Mouse (Mus musculus) heart, adult 2 months (tissue): ENCODE data around the gene Ubqln4. TPM values are rescaled to one million over a fixed set of nuclear protein-coding genes. Genes with fewer than 3 reads are reported as not detected.
A peak's percentile ranks its signal among the peaks of the same experiment; 100 is the strongest.

Experiments used
- DNase-seq, 2 experiments: peaks; one replicate each; pipeline ENCODE4 v3.0.0; 2021
- H3K27ac ChIP-seq: fragments of 200-600 bp; 2 replicates; pipeline ENCODE4 v1.8.1; 2022
- H3K27me3 ChIP-seq: fragments of 200-500 bp; 2 replicates; pipeline ENCODE4 v1.6.1; 2012; ENCODE audit warnings: mild to moderate bottlenecking, low read length, inconsistent platforms, mixed read lengths; ENCODE audit not compliant: control insufficient read depth, insufficient read depth
- H3K36me3 ChIP-seq: fragments of 200-500 bp; 2 replicates; pipeline ENCODE4 v1.6.1; 2012; ENCODE audit warnings: low read length, inconsistent platforms; ENCODE audit not compliant: control insufficient read depth, insufficient read depth
- H3K4me1 ChIP-seq: fragments of 200-500 bp; 2 replicates; pipeline ENCODE4 v1.6.1; 2011; ENCODE audit warnings: low read length; ENCODE audit not compliant: control insufficient read depth, insufficient read depth
- H3K4me3 ChIP-seq: fragments of 200-600 bp; 2 replicates; pipeline ENCODE4 v1.8.1; 2022
- H3K79me2 ChIP-seq: fragments of 200-500 bp; replicated peaks from 2 replicates; pipeline ENCODE4 v1.6.1; 2012; ENCODE audit warnings: mild to moderate bottlenecking, inconsistent platforms, low read length, moderate library complexity, mixed read lengths; ENCODE audit not compliant: control insufficient read depth, insufficient read depth
- H3K9ac ChIP-seq: fragments of 200-500 bp; 2 replicates; pipeline ENCODE4 v1.6.1; 2012; ENCODE audit warnings: low read depth, mild to moderate bottlenecking, control low read depth, inconsistent platforms, low read length, mixed read lengths
- CTCF ChIP-seq: fragments of 200-600 bp; IDR thresholded peaks from 2 replicates; pipeline ENCODE4 v1.8.1; 2022; ENCODE audit warnings: antibody characterized with exemption, mild to moderate bottlenecking, moderate library complexity
- EP300 ChIP-seq: fragments of 200-500 bp; IDR thresholded peaks from 2 replicates; pipeline ENCODE4 v1.6.1; 2011; ENCODE audit warnings: low read depth, low read length, control low read depth; ENCODE audit not compliant: insufficient read depth
- POLR2A ChIP-seq: fragments of 200-500 bp; IDR thresholded peaks from 2 replicates; pipeline ENCODE4 v1.6.1; 2011; ENCODE audit warnings: mild to moderate bottlenecking, low read depth, low read length, control low read depth; ENCODE audit not compliant: insufficient read depth
- WGBS: fragments of 180-500 bp; shearing (Covaris S2); methylation state at CpG from one replicate; pipeline ENCODE4 v1.1.7; 2018; 5-methylcytosine and 5-hydroxymethylcytosine counted together
- intact Hi-C: fragments of 180-260 bp; cut with DNase I; formaldehyde crosslinking; loops from one replicate; pipeline ENCODE4 v1.15.1; 2025
- polyA plus RNA-seq: library from polyadenylated mRNA; depleted of rRNA; stranded (reverse); fragments of >200 nt; gene quantifications from 2 replicates; pipeline ENCODE4 v1.2.3, GENCODE M21; 2012
- total RNA-seq, 2 experiments: library from RNA; stranded (reverse); gene quantifications; 2 replicates each; pipeline ENCODE4 v1.2.3; 2021

Ubqln4 gene
- total and polyA plus RNA-seq, 3 experiments: 69.3 to 76.5 (median 70.1) TPM

DNA sequence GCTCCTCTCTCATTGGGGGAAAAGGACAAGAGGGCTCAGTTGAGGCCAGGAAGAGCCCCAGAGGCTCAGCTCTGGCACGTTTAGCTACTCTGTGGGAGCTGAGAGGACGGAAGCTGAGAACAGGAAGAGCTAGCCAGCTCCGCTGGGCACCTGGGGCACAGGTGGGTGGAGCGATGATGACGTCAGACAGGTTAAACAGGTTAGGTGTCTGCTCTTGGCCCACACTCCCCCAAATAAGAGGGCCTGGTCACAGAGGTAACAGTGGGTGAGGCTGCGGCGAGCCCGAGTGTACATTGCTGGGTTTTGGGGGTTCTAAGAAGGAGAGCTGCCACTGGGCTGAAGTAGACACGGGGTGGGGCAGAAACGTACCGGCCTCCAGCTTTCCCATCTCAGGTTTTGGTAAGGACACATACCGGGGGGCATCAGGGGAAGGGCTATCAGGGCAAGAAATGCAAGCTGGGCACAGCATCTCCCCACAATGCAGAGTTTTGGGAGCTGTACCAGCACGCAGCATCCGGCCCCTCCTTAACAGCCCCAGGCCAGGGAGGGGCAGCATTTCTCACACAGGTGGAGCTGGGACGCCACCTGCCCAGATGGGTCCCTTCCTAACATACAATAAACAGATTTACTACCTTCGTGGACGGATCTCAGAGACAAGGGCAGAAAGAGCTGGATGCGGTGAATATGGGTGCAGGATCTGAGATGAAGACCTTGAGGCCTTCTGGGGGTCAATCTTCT, 5.2 kb upstream of the Ubqln4 start, which contains the start of gene Rab25:
Gene Rab25 (minus strand): TSS at position 121 of the 738 bp plus-strand sequence.
- TF ChIP-seq CTCF (no peak), POLR2A (no peak), EP300 (no peak)
- no peak for DNase-seq
- no peaks in the 10 kb centered on the region for H3K36me3 ChIP-seq
- H3K4me1 ChIP-seq: peaks cover 3% of the 10 kb centered on the region
- H3K27me3 ChIP-seq: no peaks in the 10 kb centered on the region
- H3K27ac ChIP-seq: no peak within 1 kb of the TSS
- H3K9ac ChIP-seq: no peak within 1 kb of the TSS
- no peaks in the 10 kb centered on the region for H3K79me2 ChIP-seq
- 73% methylated on average over 18 of the region's 18 CpGs for WGBS
- H3K4me3 ChIP-seq: no peak within 1 kb of the TSS
- intact Hi-C loops: no loop called here

DNA sequence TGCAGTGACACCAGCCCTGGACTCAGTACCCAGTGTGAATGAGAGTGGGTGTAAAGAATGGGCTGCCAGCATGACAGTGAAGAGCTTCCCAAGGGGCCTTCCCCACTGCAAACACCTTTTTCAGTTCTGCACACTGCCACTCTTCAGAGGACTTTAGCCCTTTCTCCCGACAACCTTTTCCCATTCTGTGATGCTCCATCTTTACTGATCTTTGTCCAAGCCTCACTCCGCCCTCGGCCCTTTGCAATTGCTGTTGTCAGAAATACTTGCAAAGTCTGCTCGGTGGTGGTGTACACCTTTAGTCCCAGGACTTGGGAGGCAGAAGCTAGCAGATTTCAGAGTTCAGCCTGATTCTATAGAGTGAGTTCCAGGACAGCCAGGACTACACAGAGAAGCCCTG, 2.0 kb upstream of the Ubqln4 start:
- Histone ChIP-seq H3K27me3 (no peaks in the 10 kb centered on the region), H3K9ac (no peak overlapping the region), H3K27ac (no peak overlapping the region), H3K79me2 (no peaks in the 10 kb centered on the region), H3K36me3 (no peaks in the 10 kb centered on the region), H3K4me1 (peaks cover 3% of the 10 kb centered on the region), H3K4me3 (peak overlapping the region; percentile 55)
- 81% methylated on average over 4 of the region's 4 CpGs for WGBS
- TF ChIP-seq CTCF (no peak), POLR2A (no peak), EP300 (no peak)
- peak in 1 of 2 experiments; percentile 15 for DNase-seq
- intact Hi-C loops: loop anchor here (10.0 kb wide), 1 partner anchor 623 kb away; the partner anchor contains the start of gene Scamp3

DNA sequence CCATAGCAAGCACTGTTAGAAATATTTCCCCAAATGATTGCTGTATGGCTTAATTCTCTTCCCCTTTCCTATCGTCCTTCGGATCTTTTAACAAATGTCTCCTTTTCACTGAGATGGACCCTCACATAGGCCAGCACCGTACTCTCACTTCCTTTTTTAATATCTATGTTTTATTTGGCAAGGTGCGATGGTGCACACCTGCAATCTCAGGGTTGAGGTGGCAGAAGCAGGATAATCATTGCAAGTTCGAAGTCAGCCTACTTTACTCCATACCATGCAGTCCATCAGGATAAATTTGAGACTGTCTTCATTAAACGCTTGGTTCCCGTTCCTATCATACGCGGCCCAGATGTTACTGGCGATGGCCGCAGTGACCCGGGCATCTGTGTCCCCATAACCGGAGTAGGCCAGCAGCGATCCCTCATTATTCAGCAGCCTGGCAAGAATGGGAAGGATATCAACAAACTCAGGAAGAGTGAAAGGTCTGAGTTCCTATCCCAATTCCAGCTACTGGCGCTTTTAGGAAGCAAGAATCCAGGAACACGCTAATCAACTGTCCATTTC, 1.4 kb upstream of the Ubqln4 start:
- H3K36me3 ChIP-seq: no peaks in the 10 kb centered on the region
- H3K79me2 ChIP-seq: no peaks in the 10 kb centered on the region
- WGBS: 9% methylated on average over 16 of the region's 16 CpGs
- H3K4me3 ChIP-seq: peak overlapping the region; percentile 55
- intact Hi-C loops: loop anchor here (2.0 to 10.0 kb wide), 3 partner anchors 17 to 623 kb away; partner anchors contain the start of gene Scamp3
- H3K27ac ChIP-seq: peak overlapping the region; percentile 97
- TF ChIP-seq EP300: no peak
- H3K4me1 ChIP-seq: peaks cover 3% of the 10 kb centered on the region
- H3K9ac ChIP-seq: peak overlapping the region; percentile 66
- no peak for DNase-seq
- H3K27me3 ChIP-seq: no peaks in the 10 kb centered on the region

DNA sequence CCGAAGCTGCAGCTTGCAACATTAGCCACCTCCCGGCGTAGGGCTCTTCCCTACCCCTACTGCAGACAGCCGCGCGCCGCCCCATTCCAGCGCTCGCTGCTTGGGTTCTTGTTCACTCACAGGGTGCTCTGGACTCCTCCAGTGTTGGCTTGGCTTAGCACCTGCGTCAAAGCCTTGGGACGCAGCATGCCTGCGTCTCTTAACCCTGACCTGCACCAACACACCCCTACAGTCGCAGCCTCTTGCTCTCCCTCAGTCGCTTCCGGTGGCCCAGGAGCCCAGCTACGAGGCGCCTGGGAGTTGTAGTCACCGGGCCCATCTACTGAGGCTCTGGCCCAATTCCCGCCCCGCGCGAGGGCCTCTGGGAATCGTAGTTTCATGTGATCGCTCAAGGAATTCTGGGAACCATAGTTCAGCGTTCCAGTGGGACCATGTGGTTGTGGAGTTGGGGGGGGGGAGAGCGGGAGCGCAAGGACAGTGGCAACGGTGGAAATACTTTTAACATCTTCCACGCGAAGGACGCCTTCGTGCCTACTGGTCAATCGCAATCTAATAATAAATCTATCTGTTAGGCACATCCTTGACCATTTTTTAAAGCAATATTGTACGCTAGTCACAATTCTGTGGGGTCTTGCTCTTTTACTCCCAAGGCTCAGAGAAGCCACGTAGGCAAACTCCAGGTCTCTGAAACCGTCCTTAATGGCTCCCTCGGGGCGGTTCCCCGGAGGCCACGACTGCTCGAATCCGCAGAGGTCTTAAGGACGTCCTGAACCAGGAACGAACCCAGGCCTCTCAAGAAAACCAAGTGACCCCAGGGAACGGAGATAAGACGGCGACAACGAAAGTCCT, 658 bp upstream of the Ubqln4 start, which contains the start of gene Lamtor2:
Gene Lamtor2 (minus strand): TSS at position 399 of the 849 bp plus-strand sequence.
- Histone ChIP-seq H3K36me3 (no peaks in the 10 kb centered on the region), H3K9ac (peak within 1 kb of the TSS; percentile 79), H3K27ac (peak within 1 kb of the TSS; percentile 97), H3K79me2 (no peaks in the 10 kb centered on the region), H3K4me1 (peaks cover 3% of the 10 kb centered on the region), H3K4me3 (peak within 1 kb of the TSS; percentile 55), H3K27me3 (no peaks in the 10 kb centered on the region)
- peak; percentile 97 to 98 for DNase-seq
- TF ChIP-seq EP300 (peak; percentile 51; the same call in 1 of the 2 replicates), CTCF (no peak), POLR2A (peak; percentile 96)
- WGBS: under 1% methylated on average over 48 of the region's 48 CpGs
- intact Hi-C loops: loop anchor here (2.0 to 10.0 kb wide), 3 partner anchors 18 to 622 kb away; partner anchors contain the start of gene Scamp3

DNA sequence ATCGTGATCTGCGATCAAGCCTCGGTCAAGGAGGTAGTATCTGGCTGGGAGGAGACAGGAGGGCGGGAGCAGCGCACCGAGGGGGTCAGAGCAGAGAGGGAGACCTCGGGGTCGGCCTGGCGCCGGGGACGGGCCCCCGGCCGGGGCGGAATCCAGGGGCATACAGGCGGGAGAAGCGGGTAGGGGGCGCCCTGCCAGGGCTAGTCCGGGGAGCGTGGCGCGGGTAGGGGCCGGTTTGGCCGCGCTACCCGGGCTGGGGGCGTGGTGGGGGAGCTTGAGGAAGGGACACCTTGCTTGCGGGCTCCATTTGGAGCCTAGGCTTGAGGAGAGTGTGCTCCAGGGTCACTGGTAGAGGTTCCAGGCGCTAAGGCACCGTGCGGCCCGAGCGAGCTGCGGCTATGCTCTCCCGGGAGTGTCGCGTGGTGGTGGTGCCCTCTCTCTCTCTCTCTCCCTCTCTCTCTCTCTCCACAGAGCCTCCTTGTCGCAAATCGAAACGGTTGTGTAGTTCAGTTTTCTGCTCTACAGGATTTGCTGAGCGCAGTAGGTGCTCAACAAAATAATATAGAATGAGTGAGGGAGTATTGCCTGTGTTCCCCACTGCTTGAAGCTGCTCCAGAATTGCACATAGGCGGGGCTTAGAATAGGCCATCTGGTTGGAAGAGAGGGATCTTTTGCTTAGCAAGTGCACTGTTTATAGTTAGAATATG, 475 bp downstream of the Ubqln4 start:
- intact Hi-C loops: loop anchor here (2.0 to 10.0 kb wide), 3 partner anchors 19 to 621 kb away; partner anchors contain the start of gene Scamp3

More for the DNA sequence above, 475 bp downstream of the Ubqln4 start:
- TF ChIP-seq EP300: no peak
- TF ChIP-seq POLR2A: no peak
- no peak for TF ChIP-seq CTCF
- Histone ChIP-seq H3K27me3 (no peaks in the 10 kb centered on the region), H3K4me1 (peaks cover 3% of the 10 kb centered on the region), H3K4me3 (peak overlapping the region; percentile 55), H3K79me2 (no peaks in the 10 kb centered on the region), H3K27ac (peak overlapping the region; percentile 97), H3K36me3 (no peaks in the 10 kb centered on the region), H3K9ac (peak overlapping the region; percentile 76)
- no peak for DNase-seq
- WGBS: under 1% methylated on average over 41 of the region's 41 CpGs
